Mouse (Mus musculus): ENCODE results near the gene Tinag. TPM values are rescaled to one million over a fixed set of nuclear protein-coding genes. Genes with fewer than 3 reads are reported as not detected.

Tinag gene
- polyA plus RNA-seq, 1 experiment from 2014 or later: not detected

- no peak overlapping the region for H3K4me2 ChIP-seq
- 90% methylated on average over 1 of the region's 1 CpGs for WGBS
- no peak overlapping the region for H3K27ac ChIP-seq
- no peaks in the 10 kb centered on the region for H3K9me3 ChIP-seq
- ATAC-seq (ENCODE audit: low FRiP score): no peak
- no peak overlapping the region for H3K4me3 ChIP-seq
- no peaks in the 10 kb centered on the region for H3K4me1 ChIP-seq (replicated peaks)
- no peak overlapping the region for H3K9ac ChIP-seq
- H3K36me3 ChIP-seq: no peaks in the 10 kb centered on the region
- no peaks in the 10 kb centered on the region for H3K27me3 ChIP-seq
These were observed 49.6 kb downstream of the Tinag start for GRCm38 (mm10) chr9:76996021-76996420.

- H3K27ac ChIP-seq: no peak overlapping the region
- H3K4me1 ChIP-seq (replicated peaks): no peaks in the 10 kb centered on the region
- H3K4me2 ChIP-seq: no peak overlapping the region
- no peak overlapping the region for H3K4me3 ChIP-seq
- no peaks in the 10 kb centered on the region for H3K27me3 ChIP-seq
- no peak for ATAC-seq (ENCODE audit: low FRiP score)
- no peaks in the 10 kb centered on the region for H3K36me3 ChIP-seq
- no peak overlapping the region for H3K9ac ChIP-seq
- no peaks in the 10 kb centered on the region for H3K9me3 ChIP-seq
These were observed 55.6 kb downstream of the Tinag start for GRCm38 (mm10) chr9:76989946-76990345.

GRCm38 (mm10) chr9:76934813-76935212, 110.8 kb downstream of the Tinag start:
- no peak for ATAC-seq (ENCODE audit: low FRiP score)
- Histone ChIP-seq H3K4me2 (no peak overlapping the region), H3K27me3 (no peaks in the 10 kb centered on the region), H3K9ac (no peak overlapping the region), H3K36me3 (no peaks in the 10 kb centered on the region), H3K27ac (no peak overlapping the region), H3K4me3 (no peak overlapping the region), H3K9me3 (no peaks in the 10 kb centered on the region), H3K4me1 (replicated peaks) (no peaks in the 10 kb centered on the region)
- 89% methylated on average over 1 of the region's 1 CpGs for WGBS

GRCm38 (mm10) chr9:76915093-76915661, 130.4 kb downstream of the Tinag start:
- Histone ChIP-seq H3K4me3 (no peak overlapping the region), H3K27me3 (no peaks in the 10 kb centered on the region), H3K4me2 (no peak overlapping the region), H3K9me3 (no peaks in the 10 kb centered on the region), H3K9ac (no peak overlapping the region), H3K27ac (no peak overlapping the region), H3K4me1 (replicated peaks) (no peaks in the 10 kb centered on the region), H3K36me3 (no peaks in the 10 kb centered on the region)
- ATAC-seq (ENCODE audit: low FRiP score): no peak
- 88% methylated on average over 5 of the region's 5 CpGs for WGBS
